Mouse (Mus musculus): ENCODE results near the gene Myh11. TPM values are rescaled to one million over a fixed set of nuclear protein-coding genes. Genes with fewer than 3 reads are reported as not detected.
A peak's percentile ranks its signal among the peaks of the same experiment; 100 is the strongest.

The Myh11 gene
- polyA plus RNA-seq, 1 experiment from 2014 or later: 0.70 TPM

- DNase-seq (ENCODE audit: low spot score): no peak
- H3K27me3 ChIP-seq (ENCODE audit: insufficient read depth, poor library complexity, severe bottlenecking): peaks cover 100% of the 10 kb centered on the region
- WGBS: 29% methylated on average over 2 of the region's 2 CpGs
These were observed 32.3 kb downstream of the Myh11 start for GRCm38 (mm10) chr16:14258856-14259255.

GRCm38 (mm10) chr16:14253586-14253985 lies 37.6 kb downstream of the Myh11 start:
- H3K27me3 ChIP-seq (ENCODE audit: insufficient read depth, poor library complexity, severe bottlenecking): peaks cover 100% of the 10 kb centered on the region
- no peaks in the 10 kb centered on the region for H3K9me3 ChIP-seq
- no peak overlapping the region for H3K27ac ChIP-seq
- WGBS: 80% methylated on average over 3 of the region's 3 CpGs
- H3K4me1 ChIP-seq: no peaks in the 10 kb centered on the region
- no peaks in the 10 kb centered on the region for H3K36me3 ChIP-seq
- no peak overlapping the region for H3K4me3 ChIP-seq
- DNase-seq (ENCODE audit: low spot score): no peak

More at GRCm38 (mm10) chr16:14258856-14259255, 32.3 kb downstream of the Myh11 start:
- H3K4me1 ChIP-seq: no peaks in the 10 kb centered on the region
- H3K36me3 ChIP-seq: no peaks in the 10 kb centered on the region
- no peaks in the 10 kb centered on the region for H3K9me3 ChIP-seq
- no peak overlapping the region for H3K4me3 ChIP-seq
- no peak overlapping the region for H3K27ac ChIP-seq

- Histone ChIP-seq H3K9me3 (no peaks in the 10 kb centered on the region), H3K4me3 (no peak overlapping the region), H3K27me3 (ENCODE audit: insufficient read depth, poor library complexity, severe bottlenecking) (peaks cover 100% of the 10 kb centered on the region), H3K36me3 (no peaks in the 10 kb centered on the region), H3K4me1 (no peaks in the 10 kb centered on the region), H3K27ac (no peak overlapping the region)
- no peak for DNase-seq (ENCODE audit: low spot score)
- 79% methylated on average over 4 of the region's 4 CpGs for WGBS
These were observed 38.3 kb downstream of the Myh11 start for GRCm38 (mm10) chr16:14252877-14253276.

- H3K36me3 ChIP-seq: no peaks in the 10 kb centered on the region
- H3K4me3 ChIP-seq: no peak overlapping the region
- WGBS: 77% methylated on average over 1 of the region's 1 CpGs
- H3K27me3 ChIP-seq (ENCODE audit: insufficient read depth, poor library complexity, severe bottlenecking): peaks cover 98% of the 10 kb centered on the region
- H3K27ac ChIP-seq: no peak overlapping the region
- no peaks in the 10 kb centered on the region for H3K9me3 ChIP-seq
- DNase-seq (ENCODE audit: low spot score): no peak
- no peaks in the 10 kb centered on the region for H3K4me1 ChIP-seq
These were observed 41.3 kb downstream of the Myh11 start for GRCm38 (mm10) chr16:14249913-14250312.

- H3K27me3 ChIP-seq (ENCODE audit: insufficient read depth, poor library complexity, severe bottlenecking): peaks cover 90% of the 10 kb centered on the region
- no peaks in the 10 kb centered on the region for H3K36me3 ChIP-seq
- WGBS: 37% methylated on average over 2 of the region's 2 CpGs
These were observed 48.6 kb downstream of the Myh11 start for GRCm38 (mm10) chr16:14242553-14242952.

GRCm38 (mm10) chr16:14242059-14242458 lies 49.1 kb downstream of the Myh11 start:
- Histone ChIP-seq H3K4me3 (no peak overlapping the region), H3K36me3 (no peaks in the 10 kb centered on the region), H3K4me1 (no peaks in the 10 kb centered on the region), H3K27me3 (ENCODE audit: insufficient read depth, poor library complexity, severe bottlenecking) (peaks cover 87% of the 10 kb centered on the region), H3K9me3 (no peaks in the 10 kb centered on the region), H3K27ac (no peak overlapping the region)
- 78% methylated on average over 3 of the region's 3 CpGs for WGBS
- DNase-seq (ENCODE audit: low spot score): no peak

More at GRCm38 (mm10) chr16:14242553-14242952, 48.6 kb downstream of the Myh11 start:
- Histone ChIP-seq H3K4me1 (no peaks in the 10 kb centered on the region), H3K27ac (no peak overlapping the region), H3K9me3 (no peaks in the 10 kb centered on the region), H3K4me3 (no peak overlapping the region)
- no peak for DNase-seq (ENCODE audit: low spot score)

GRCm38 (mm10) chr16:14237100-14237723 lies 54.0 kb downstream of the Myh11 start:
- H3K36me3 ChIP-seq: no peaks in the 10 kb centered on the region
- WGBS: 26% methylated on average over 6 of the region's 6 CpGs
- H3K4me3 ChIP-seq: no peak overlapping the region
- H3K9me3 ChIP-seq: no peaks in the 10 kb centered on the region
- no peaks in the 10 kb centered on the region for H3K4me1 ChIP-seq
- no peak overlapping the region for H3K27ac ChIP-seq
- H3K27me3 ChIP-seq (ENCODE audit: insufficient read depth, poor library complexity, severe bottlenecking): peaks cover 81% of the 10 kb centered on the region
- peak; percentile 80 for DNase-seq (ENCODE audit: low spot score)

GRCm38 (mm10) chr16:14215156-14215555 lies 76.0 kb downstream of the Myh11 start:
- H3K27ac ChIP-seq: no peak overlapping the region
- no peaks in the 10 kb centered on the region for H3K9me3 ChIP-seq
- H3K27me3 ChIP-seq (ENCODE audit: insufficient read depth, poor library complexity, severe bottlenecking): peaks cover 9% of the 10 kb centered on the region; the same call in 1 of the 2 replicates
- DNase-seq (ENCODE audit: low spot score): no peak
- no peaks in the 10 kb centered on the region for H3K36me3 ChIP-seq
- WGBS: 85% methylated on average over 3 of the region's 3 CpGs
- H3K4me1 ChIP-seq: no peaks in the 10 kb centered on the region
- H3K4me3 ChIP-seq: no peak overlapping the region

- 62% methylated on average over 4 of the region's 4 CpGs for WGBS
- H3K9me3 ChIP-seq: no peaks in the 10 kb centered on the region
- H3K4me3 ChIP-seq: no peak overlapping the region
- H3K27ac ChIP-seq: no peak overlapping the region
- no peaks in the 10 kb centered on the region for H3K4me1 ChIP-seq
- H3K36me3 ChIP-seq: no peaks in the 10 kb centered on the region
- 0 out of 2 replicates have a peak, but pooled peaks cover 3% of the 10 kb centered on the region for H3K27me3 ChIP-seq (ENCODE audit: insufficient read depth, poor library complexity, severe bottlenecking)
- no peak for DNase-seq (ENCODE audit: low spot score)
These were observed 92.4 kb downstream of the Myh11 start for GRCm38 (mm10) chr16:14198798-14199197.

- Histone ChIP-seq H3K27ac (no peak overlapping the region), H3K9me3 (no peaks in the 10 kb centered on the region), H3K27me3 (ENCODE audit: insufficient read depth, poor library complexity, severe bottlenecking) (0 out of 2 replicates have a peak, but pooled peaks cover 3% of the 10 kb centered on the region), H3K4me3 (no peak overlapping the region), H3K4me1 (no peaks in the 10 kb centered on the region), H3K36me3 (peaks cover 30% of the 10 kb centered on the region)
- WGBS: 29% methylated on average over 1 of the region's 1 CpGs
- DNase-seq (ENCODE audit: low spot score): no peak
These were observed 95.7 kb downstream of the Myh11 start for GRCm38 (mm10) chr16:14195427-14195826.

- Histone ChIP-seq H3K4me3 (no peak overlapping the region), H3K27ac (no peak overlapping the region), H3K27me3 (ENCODE audit: insufficient read depth, poor library complexity, severe bottlenecking) (no peaks in the 10 kb centered on the region), H3K9me3 (no peaks in the 10 kb centered on the region), H3K36me3 (peaks cover 41% of the 10 kb centered on the region), H3K4me1 (no peaks in the 10 kb centered on the region)
- no peak for DNase-seq (ENCODE audit: low spot score)
- 73% methylated on average over 9 of the region's 9 CpGs for WGBS
These were observed 96.8 kb downstream of the Myh11 start for GRCm38 (mm10) chr16:14194164-14194950.

GRCm38 (mm10) chr16:14185516-14185915 lies 105.7 kb downstream of the Myh11 start:
- H3K4me3 ChIP-seq: no peak overlapping the region
- H3K36me3 ChIP-seq: peaks cover 97% of the 10 kb centered on the region
- no peaks in the 10 kb centered on the region for H3K9me3 ChIP-seq
- WGBS: 94% methylated on average over 5 of the region's 5 CpGs
- H3K27ac ChIP-seq: no peak overlapping the region
- DNase-seq (ENCODE audit: low spot score): no peak
- H3K27me3 ChIP-seq (ENCODE audit: insufficient read depth, poor library complexity, severe bottlenecking): no peaks in the 10 kb centered on the region
- no peaks in the 10 kb centered on the region for H3K4me1 ChIP-seq

GRCm38 (mm10) chr16:14183856-14184255 lies 107.3 kb downstream of the Myh11 start:
- no peaks in the 10 kb centered on the region for H3K4me1 ChIP-seq
- H3K27me3 ChIP-seq (ENCODE audit: insufficient read depth, poor library complexity, severe bottlenecking): no peaks in the 10 kb centered on the region
- H3K4me3 ChIP-seq: no peak overlapping the region
- DNase-seq (ENCODE audit: low spot score): no peak
- H3K27ac ChIP-seq: no peak overlapping the region
- H3K9me3 ChIP-seq: no peaks in the 10 kb centered on the region
- 85% methylated on average over 1 of the region's 1 CpGs for WGBS
- peaks cover 98% of the 10 kb centered on the region for H3K36me3 ChIP-seq

Measured in heart, embryonic 10.5 days (tissue).